Mouse (Mus musculus) T-cell, adult 2 months (primary cell): ENCODE measurements around the gene Cdadc1.
"Not testable (repeated sequence)": the region's sequence is repeated elsewhere in the genome, so short reads cannot be mapped to it uniquely, and the experiment has no call there.

Source experiments
- DNase-seq: peaks from one replicate; pipeline ENCODE4 v3.0.0; 2022; ENCODE audit warnings: low spot score

Gene Cdadc1

DNA sequence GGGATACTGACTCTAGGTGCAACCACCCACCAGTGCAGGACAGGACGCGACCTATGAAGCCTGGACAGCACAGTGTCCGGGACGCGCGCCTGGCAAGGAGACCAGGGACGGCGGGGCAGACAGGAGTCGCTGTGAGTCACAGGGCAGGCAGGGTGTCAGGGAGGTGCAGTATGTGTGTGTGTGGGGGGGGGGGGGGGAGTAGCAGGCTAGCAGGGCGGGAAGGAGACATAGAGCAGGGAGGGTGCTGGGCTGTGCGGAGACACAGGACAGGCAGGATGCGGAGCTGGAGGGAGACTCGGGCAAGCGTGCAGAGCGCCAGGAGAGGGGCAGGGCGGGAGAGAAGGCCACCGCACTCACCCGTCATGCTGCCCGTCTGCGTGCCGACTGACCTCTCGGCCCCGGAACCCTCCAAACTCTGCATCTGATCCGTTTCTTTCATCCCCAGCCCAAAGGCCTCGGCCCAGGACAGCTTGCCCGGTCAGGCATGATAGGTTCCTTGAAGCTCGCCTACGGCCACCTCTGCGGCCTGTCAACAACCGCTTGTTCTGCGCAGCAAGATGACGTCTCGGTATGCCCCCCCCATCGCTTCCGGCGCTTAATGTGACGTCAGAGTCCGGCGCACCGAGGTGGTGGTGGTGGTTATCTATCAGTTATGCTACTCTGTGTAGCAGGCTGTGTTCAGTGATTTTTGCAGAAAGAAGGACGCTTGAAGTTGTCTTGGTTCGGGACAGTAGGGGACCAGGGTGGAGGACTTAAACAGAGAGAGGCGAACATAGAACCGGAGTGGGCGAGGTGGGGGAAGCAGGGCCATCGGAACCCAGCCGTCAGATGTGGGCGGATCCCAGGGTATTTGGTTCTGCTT is at the start of gene Cdadc1:
TSS of gene Cdadc1 (minus strand) at position 562 of the 862 bp plus-strand sequence.
- peak; percentile 94 for DNase-seq

DNA sequence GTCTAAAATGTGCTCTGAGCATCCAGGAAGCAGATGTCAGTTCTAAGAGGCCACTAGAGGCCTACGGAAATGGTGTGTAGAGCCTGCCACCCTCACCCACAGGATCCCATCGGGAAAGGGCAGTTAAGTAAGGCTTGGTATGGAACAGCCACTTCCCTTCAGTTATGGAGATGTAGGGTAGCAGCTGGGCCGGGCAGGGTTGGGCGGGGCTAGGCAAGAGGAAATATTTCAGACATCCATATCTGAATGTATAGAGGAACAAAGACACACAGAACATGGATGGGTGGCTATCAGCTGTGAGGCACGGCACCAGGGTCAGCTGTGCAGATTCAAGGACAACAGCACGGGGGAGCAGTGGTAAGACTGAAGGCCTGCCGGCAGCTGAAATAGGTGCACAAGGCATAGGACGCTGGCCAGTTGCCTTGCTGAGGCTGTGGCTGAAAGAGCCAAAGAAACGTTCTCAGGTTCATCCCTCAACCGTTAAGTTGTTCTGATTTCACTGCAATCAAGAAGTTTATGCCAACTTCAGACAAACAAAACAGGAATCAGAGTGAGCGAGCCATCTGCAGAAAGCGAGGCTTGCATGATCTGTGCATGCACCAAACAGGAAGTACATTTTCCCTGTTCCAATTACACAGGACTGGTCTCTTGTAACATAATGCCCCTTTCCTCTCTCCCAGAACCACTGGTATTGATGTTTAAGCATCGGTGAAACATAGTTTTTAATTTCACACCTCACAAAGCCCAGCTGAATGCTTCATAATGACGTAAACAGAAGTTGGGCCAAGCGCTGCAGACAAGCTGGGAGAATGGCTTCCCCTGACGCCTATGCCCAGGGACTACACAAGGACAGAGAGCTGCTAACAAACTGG is 49.3 kb upstream of the Cdadc1 start:
- no peak for DNase-seq

DNA sequence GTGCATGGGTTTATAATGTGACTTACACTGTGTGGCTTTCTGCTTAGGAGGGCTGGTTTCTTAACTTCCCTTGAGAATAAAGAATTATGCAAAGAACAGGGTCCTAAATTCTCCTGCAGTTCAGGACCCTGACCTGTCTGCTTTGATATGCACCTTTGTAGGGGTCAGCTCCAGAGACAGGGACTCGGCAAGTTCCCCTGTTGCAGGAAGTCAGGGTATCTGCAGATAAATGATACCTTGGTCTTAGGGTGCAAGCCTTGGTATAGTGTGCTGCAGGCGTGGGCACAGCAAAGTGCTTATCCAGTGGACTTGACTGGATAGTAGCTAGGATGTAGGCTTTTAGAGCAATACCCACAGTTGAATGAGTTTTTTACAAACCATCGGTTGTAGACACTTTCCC is 47.1 kb upstream of the Cdadc1 start:
- no peak for DNase-seq

DNA sequence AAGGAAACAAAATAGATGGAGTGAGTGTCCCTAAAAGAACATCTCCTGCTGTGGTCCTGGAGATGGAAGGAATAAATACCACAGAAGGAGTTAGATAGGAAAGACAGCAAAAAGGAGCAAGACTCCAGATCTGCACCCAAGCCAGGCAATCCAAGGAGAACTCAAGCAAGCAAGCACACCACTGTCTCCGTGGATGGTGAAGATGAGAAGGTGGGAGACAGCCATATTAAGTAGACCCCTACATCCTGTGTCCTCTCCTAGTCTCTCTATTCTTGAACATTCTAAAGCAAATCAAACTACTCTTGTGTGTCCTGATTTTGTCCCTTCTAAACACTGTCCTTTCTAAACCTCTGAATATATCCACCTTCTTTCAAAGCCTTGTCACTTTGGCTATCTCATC is 46.4 kb upstream of the Cdadc1 start:
- no peak for DNase-seq

DNA sequence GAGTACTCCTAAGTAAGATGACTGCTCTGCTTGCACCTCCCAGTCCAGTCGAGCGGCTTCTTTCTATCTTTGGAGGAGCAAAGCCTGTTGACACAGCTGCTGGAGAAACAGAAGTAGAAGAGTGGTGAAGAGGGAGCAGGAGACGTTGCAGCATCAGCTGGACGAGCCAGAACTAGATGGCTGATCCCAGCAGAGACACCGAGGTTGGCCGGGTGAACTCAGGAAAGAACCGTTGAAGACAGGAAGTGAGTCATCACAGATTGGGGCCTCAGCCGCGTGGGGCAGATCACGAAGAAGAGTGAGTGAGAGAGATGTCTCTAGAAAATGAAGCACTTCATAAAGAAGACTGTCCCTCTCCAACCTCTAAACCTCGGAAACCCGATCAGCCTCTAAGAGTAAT is 45.8 kb upstream of the Cdadc1 start:
- peak; percentile 40 for DNase-seq

DNA sequence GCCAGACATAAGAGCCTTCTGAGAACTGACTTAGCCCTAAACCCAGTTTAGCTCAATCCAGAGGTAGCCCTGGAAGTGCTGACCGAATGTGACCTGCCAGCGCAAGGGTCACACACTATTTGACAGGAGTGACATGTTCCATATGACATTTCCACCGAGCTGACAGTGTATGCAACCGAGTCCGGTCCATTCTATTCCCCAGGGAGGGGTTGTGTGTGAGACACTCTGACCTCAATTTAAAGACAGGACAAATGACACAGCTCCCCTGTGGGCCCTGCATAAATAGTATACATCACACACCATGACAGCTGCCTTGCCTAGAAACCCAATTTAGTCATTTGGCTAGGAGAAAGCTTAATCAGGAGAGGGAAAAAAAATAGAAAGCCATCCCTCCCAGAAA is 44.1 kb upstream of the Cdadc1 start:
- no peak for DNase-seq

DNA sequence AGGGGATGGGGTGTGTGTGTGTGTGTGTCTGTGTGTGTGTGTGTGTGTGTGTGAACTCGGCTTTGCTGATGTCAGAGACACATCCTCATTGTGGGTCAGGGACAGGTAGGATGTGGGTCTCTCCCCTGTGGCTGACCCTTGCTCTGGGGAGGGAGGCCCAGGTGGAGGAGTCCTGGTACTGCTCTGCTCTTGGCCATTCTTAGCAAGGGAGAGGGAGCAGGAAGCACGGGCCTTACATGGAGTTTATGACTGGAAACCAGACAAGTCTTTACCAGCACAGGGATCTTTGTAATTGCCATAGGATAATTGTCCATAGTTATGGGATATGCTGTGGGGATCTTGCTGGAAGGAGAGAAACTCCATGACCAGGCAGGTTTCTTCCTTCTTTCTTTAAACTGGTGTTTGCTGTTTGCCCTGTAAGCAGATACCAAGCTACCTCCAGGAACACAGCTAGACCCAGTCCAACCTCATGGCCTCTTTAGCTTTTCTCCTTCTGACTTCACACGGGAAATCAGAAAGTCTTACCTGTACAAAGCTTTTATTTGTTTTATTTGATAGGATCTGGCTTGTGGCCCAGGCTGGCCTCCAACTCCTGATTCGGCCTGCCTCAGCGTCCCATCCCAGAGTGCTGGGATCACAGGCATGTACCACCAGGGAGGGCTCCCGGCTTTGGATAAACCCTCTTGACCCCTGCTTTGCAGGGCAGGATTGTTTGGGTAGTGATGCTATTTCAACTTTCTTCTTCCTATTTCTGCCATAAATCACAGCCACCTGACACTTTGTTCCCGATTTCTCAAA is 41.3 kb upstream of the Cdadc1 start:
- DNase-seq = no peak

DNA sequence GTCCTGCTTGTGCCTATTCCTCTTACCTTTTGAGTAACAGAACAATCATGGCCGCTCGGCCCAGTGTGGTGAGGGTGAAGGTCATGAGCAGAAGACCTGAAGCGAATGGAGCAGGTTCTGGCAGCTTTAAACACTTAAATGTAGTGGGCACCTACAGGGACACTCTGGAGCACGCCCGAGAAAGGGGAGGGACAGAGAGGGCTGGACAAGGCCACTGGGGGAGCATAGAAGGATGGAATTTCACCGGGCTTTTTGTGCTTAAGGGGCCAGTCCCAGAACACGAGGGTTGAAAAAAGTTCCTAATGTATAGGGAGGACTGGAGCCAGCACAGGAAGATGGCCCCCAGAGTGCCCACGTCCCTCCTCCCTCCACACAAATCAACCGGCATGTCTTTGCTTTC is 36.2 kb upstream of the Cdadc1 start:
- DNase-seq = no peak

DNA sequence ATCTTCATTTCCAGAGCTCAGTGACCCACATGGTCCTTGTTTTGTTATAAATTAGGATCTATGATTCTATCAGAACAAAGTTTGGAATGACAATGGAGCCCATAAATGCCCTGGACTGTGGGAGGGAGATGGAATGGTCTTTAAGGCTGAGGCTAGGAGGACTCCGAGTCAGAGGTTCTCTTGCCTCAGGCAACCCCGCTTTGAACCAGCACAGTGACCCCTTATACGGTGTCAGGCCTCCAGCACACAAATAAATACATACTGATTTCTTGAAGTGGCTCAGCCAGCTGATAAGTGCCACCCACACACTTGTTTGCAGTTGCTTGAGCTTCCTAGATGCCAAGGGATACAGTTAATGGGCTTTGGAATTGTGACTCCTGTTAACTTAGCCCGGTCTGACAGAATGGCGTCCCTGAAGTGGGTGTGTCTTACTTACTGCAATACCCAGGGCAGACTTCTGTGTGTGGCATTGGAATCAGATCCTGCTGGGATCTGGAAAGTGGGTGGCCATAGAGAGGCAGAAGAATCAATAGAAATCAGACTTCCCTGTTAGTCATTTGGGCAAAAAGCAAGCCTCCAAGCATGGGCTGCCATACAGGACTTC is 35.6 kb upstream of the Cdadc1 start:
- no peak for DNase-seq

DNA sequence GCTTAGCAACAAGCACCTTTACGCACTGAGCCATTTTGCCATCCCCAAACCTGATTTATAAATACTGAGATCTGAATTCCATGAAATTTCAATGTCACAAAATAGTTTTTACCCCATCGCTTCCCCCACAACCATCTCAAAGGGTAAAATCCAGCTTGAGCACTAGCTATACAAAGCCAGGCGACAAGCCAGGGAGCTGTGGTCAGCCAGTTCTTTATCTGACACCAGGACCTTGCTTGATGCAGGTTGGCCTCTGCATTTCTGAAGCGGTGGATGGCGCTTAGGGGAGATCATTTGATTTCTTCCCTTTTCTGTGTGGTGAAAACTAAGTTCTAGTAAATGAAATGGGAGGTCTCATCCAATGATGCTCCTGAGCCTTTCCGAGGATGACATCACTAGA is 34.3 kb upstream of the Cdadc1 start:
- no peak for DNase-seq

DNA sequence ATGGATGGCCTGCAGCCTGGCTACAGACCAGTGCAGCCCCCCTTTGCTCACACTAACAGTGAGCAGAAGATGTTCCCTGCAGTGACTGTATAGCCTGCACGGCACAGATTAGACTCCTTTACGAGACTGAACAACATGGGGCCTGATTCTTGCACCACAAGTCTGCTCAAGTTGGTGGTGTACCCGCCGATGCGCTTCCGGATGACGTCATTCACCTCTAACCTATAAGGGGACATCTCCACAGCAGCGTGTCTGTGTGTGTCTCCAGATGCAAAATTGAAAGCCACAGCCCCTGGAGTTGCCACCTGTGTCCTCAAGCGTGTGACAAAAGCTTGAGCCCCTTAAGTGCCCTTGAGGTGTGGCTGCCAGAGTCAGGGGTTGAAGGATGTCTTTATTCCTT is 32.3 kb upstream of the Cdadc1 start:
- no peak for DNase-seq

DNA sequence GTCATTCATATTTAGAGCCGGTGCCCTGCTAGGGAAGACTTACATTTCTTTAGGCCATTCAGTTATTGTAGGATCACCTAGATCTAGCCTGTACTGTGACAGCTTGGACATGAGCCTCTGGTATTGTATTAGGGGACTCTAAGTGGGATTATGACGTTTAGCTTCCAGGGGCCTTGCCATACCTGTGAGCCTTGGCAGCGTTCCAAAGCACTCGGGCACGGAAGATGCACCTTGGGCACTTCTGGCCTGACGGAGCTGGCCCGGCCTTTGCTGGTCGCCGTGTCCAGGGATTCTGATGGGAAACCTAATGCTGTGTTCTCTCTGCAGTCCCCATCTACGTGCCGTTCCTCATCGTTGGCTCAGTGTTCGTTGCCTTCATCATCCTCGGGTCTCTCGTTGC is 31.5 kb upstream of the Cdadc1 start:
- no peak for DNase-seq

DNA sequence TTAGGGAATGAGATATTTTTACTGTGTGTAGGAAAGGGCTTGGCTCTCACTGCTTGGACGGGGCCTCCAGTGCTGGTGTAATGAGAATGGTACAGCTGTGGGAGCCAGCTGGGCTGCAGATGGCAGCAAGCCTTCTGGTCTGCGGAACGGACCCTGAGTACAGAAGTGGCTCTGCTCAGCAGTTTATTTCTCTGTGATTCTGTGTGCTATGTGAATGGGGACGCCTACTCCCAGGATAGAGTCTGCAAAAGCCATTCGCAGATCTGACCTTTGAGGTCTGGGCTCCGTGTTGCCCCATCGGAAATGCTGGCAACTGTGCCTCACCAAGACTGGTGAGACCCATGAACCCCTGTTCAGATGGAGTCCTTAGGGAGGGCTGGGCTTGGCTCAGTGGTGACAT is 30.1 kb upstream of the Cdadc1 start:
- DNase-seq = no peak

DNA sequence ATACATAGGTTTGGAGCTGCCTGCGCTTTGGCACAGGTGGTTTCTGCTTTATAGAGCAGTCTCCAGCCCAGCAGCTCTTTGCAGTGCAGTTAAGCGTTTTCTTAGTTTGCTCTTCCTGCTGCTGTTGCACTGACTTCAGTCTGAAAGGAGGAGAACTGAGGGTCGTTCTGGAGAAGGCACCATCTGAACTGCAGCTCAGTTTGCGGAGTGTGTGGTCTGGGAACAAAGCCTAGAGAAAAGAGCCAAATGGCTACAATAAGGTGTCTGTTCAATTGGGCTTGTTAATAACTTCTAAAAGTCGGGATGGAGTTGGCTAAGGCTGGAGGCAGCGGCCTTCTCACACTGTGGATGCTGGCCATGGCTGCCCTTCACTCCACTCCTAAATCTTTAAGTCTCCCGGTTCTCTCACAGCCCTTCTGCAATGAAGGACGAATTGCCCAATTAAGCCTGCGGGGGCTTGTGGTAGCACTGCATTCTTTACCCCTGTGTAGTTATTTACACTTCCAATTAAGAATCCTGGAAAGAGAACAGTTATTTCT is 29.5 kb upstream of the Cdadc1 start:
- DNase-seq = no peak

DNA sequence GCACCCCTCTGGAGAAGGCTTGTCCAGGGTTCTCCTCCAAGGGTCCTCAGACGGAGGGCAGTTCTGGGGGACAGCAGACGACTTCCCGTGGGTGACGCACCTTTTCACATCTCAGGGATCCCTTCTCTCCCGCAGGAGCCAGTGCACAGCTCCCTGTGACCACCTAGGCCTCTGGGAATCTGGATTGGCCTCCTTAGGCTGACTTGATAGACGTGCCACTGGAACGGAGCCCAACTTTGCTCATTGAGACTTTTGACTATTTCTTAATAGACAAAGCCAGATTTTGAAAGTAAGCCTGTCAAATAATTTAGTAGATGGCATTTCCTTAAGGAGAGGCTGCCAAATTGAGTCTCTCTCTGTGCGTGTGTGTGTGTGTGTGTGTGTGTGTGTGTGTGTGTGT is 29.0 kb upstream of the Cdadc1 start:
- no peak for DNase-seq

DNA sequence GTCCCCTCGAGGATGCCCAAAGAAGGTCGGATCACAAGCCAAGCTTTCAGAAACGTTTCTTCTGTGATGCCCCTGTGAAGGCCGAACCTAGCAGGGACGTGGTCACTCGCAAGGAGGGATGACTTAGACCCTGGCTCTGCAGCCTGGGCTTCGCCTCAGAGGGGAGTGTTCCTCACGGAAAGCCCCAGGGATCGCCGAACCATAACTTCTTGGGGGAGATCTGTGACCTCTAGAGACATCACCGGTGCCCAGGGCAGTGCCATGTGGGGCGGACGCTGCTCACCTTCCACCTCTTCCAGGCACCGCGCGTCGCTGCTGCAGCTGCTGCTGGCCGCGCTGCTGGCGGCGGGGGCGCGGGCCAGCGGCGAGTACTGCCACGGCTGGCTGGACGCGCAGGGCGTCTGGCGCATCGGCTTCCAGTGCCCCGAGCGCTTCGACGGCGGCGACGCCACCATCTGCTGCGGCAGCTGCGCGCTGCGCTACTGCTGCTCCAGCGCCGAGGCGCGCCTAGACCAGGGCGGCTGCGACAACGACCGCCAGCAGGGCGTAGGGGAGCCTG is 28.1 kb upstream of the Cdadc1 start:
- no peak for DNase-seq

DNA sequence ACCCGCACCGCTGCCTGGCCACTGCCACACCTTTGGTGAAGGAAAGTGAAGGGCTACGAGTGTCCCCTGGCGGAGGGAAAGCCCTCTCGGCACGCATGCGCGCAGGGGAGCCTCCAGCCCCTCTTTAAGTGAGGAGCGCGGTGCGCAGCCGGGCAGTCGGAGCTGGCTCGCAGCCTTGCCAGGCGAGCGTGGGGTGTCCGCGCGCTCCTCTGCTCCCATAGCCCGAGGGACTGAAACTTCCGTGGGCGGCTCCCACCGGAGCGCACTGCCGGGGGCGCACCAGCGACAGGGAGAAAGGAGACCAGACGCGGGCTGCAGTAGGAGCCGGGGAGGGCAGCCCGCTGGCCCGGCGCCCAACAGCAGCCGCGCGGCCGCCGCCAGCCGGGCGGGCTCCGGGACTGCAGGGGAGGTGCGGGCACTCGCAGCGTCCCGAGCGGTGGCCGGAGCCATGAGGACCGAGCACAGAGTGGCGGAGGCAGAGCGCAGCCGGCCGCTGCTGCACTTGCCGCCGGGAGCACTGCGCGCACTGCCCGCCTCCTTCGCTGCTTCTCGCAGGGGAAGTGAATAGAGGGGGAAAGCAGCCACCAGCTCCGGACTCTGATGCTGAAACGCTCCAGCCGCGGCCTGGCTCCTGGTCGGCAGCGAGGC is 27.5 kb upstream of the Cdadc1 start, which contains the start of gene Shisa2:
TSS of gene Shisa2 (plus strand) at position 151 of the 648 bp plus-strand sequence.
- DNase-seq = no peak

DNA sequence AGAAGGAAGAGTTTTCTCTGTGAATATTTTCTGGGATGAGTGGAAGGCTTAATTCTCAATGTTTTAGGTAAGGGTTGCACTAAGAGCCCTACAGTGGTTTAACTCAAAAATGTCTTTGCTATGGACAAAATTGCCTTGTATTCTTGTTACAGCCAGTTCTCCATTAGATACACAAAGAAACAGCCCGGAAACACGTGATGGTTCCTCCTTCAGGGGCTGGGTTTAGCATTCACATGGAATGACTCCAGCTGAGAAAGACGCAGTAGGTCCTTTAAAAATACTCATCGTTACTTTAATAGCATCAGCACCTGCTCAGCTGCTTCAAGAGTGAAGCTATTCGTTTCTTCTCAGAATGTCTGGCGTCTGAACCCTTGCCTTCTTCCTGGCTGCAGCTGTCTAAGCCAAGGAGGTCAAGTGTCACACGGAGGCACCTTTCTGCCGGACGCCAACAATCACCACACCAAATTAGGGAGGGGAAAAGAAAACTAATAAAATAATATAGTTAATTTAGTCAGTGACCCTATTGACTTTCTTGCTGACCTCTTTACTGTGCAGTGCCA is 26.6 kb upstream of the Cdadc1 start:
- DNase-seq = no peak

DNA sequence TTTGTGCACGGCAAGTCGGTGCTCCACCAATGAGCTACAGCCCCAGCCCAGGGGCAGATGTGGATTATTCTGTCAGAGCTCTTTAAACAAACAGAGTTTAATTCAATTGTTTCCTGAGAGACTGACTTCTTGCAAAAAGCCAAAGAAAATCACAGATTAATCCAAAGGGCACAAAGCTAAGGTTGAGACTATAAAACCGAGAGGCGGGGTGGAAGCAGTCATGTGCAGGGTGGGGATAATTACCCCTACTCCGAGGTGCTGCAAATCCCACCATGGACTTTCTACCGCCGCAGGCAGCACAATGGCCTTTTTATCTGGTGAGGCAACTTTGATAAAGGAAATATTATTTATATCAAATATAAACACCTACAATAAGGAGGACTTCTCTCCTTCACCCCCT is 19.0 kb upstream of the Cdadc1 start:
- DNase-seq = no peak

DNA sequence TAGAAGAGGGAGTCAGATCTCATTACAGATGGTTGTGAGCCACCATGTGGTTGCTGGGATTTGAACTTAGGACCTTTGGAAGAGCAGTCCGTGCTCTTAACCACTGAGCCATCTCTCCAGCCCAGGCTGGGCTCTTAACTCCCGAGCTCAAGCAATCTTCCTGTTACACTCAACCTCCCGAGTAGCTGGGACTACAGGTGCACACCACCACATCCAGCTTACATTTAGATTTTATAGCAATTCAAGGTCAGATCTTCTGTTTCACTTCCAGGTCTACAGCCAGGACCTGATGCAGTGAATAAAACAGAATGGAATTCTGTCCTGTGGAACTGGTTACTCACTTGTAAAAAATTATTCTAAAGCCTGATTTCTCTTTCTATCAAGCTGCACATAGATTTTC is 16.4 kb upstream of the Cdadc1 start:
- DNase-seq = not testable (repeated sequence)
